Mouse (Mus musculus): ENCODE measurements at regions not wholly inside any gene's neighbourhood (a gene's known extent, or its start where the extent isn't known, plus 50 kb on each side); places are given as distances from the start of the nearest gene placed in this dataset.

DNA sequence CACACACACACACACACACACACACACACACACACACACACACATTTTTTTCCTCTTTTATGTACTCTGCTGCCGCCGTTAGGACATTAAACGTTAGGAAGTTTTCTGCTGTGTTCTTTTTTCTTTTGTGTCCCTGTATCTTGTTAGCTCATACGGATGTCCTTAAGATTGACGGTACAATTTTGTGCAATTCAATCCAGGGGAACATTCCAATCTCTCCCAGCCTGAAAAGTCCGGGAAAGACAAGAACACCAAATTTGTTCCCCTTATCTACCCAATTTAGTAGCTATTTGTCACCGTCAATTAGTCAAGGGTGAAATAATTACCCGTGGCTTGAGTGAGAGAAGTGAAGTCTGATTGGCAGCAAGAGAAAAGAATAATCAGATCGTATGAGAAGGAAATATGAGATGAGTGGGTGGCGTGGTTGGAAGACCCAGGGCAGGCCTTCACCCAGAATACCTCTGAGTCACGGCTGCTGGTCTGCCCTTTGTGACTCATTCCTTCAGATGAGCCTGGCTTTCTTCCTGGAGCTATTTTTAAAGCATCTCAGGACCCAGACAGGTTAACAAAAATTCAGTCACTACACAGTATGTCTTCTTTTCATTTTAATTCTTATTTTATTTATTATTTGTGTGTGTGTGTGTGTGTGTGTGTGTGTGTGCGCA lies 318.4 kb downstream of the Insig2 start:
- H3K4me3 ChIP-seq (replicated peaks; ENCODE audit: low read depth, low read length): no peak overlapping the region
- ATAC-seq (ENCODE audit: low FRiP score, low TSS enrichment): no peak
- 48% methylated on average over 12 of the region's 12 CpGs for WGBS
- no peaks in the 10 kb centered on the region for H3K4me1 ChIP-seq (ENCODE audit: control insufficient read depth, insufficient read depth, low read length)
- H3K4me2 ChIP-seq (ENCODE audit: low read length): no peak overlapping the region
- H3K9me3 ChIP-seq (ENCODE audit: control insufficient read depth, low read length): 0 out of 2 replicates have a peak, but pooled peaks cover under 1% of the 10 kb centered on the region
- no peaks in the 10 kb centered on the region for H3K36me3 ChIP-seq (ENCODE audit: control insufficient read depth, insufficient read depth, low read length)
- peak; percentile 12 for DNase-seq
- H3K9ac ChIP-seq (replicated peaks; ENCODE audit: low read length): no peak overlapping the region
- H3K27ac ChIP-seq (replicated peaks; ENCODE audit: low read depth, low read length): no peak overlapping the region
- H3K27me3 ChIP-seq (ENCODE audit: control insufficient read depth, insufficient read depth, low read length): no peaks in the 10 kb centered on the region

DNA sequence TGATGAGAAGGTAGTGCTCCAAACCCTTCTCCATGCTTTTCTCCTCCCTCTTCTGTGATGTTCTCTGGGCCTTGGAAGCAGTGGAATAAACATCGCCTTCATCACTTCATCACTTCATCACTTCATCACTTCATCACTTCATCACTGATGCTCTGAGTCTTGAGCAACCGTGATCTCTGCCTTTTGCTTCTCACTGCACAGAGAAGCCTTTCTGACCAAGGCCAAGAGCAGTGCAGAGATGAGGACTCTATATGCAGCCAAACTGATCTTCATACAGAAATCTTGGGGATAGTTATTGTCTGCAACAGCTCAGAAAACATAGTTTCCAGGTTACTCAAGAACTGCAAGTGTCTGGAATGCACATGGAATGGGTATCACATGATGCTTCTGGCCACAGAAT lies 303.0 kb downstream of the Insig2 start:
- WGBS: 97% methylated on average over 2 of the region's 2 CpGs
- Histone ChIP-seq H3K9me3 (ENCODE audit: control insufficient read depth, low read length) (no peaks in the 10 kb centered on the region), H3K4me2 (ENCODE audit: low read length) (no peak overlapping the region), H3K4me1 (ENCODE audit: control insufficient read depth, insufficient read depth, low read length) (no peaks in the 10 kb centered on the region), H3K9ac (replicated peaks; ENCODE audit: low read length) (no peak overlapping the region), H3K27me3 (ENCODE audit: control insufficient read depth, insufficient read depth, low read length) (no peaks in the 10 kb centered on the region), H3K36me3 (ENCODE audit: control insufficient read depth, insufficient read depth, low read length) (no peaks in the 10 kb centered on the region), H3K4me3 (replicated peaks; ENCODE audit: low read depth, low read length) (no peak overlapping the region), H3K27ac (replicated peaks; ENCODE audit: low read depth, low read length) (no peak overlapping the region)
- no peak for ATAC-seq (ENCODE audit: low FRiP score, low TSS enrichment)
- DNase-seq: no peak

GRCm38 (mm10) chr1:121034761-121035393 lies 297.5 kb downstream of the Insig2 start:
- Histone ChIP-seq H3K4me2 (ENCODE audit: low read length) (no peak overlapping the region), H3K9ac (replicated peaks; ENCODE audit: low read length) (no peak overlapping the region), H3K27me3 (ENCODE audit: control insufficient read depth, insufficient read depth, low read length) (no peaks in the 10 kb centered on the region), H3K9me3 (ENCODE audit: control insufficient read depth, low read length) (no peaks in the 10 kb centered on the region), H3K4me3 (replicated peaks; ENCODE audit: low read depth, low read length) (no peak overlapping the region), H3K4me1 (ENCODE audit: control insufficient read depth, insufficient read depth, low read length) (no peaks in the 10 kb centered on the region), H3K36me3 (ENCODE audit: control insufficient read depth, insufficient read depth, low read length) (no peaks in the 10 kb centered on the region), H3K27ac (replicated peaks; ENCODE audit: low read depth, low read length) (no peak overlapping the region)
- no peak for DNase-seq
- WGBS: 93% methylated on average over 10 of the region's 10 CpGs
- no peak for ATAC-seq (ENCODE audit: low FRiP score, low TSS enrichment)

DNA sequence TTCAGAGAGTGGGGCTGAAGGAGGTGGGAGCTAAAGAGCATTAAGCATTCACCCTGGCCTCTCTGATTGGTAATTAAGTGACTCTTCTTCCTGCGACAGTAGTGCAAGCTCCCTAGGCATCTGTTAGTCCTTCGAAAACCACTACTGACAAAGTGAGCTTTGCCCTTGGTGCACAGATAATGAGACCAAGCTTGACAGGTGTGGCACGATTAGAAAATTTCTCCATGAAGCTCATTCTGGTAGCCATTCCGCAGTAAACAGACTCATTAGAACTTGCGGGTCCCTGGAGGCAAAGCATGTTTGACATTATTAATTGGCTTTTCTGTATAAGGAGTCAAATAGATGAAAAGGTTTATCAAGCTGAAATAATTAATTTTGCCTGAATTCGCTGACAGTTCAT lies 285.8 kb downstream of the Insig2 start:
- no peak overlapping the region for H3K27ac ChIP-seq (replicated peaks; ENCODE audit: low read depth, low read length)
- 58% methylated on average over 6 of the region's 6 CpGs for WGBS
- peaks cover 6% of the 10 kb centered on the region for H3K4me1 ChIP-seq (ENCODE audit: control insufficient read depth, insufficient read depth, low read length)
- no peak overlapping the region for H3K4me3 ChIP-seq (replicated peaks; ENCODE audit: low read depth, low read length)
- no peak overlapping the region for H3K4me2 ChIP-seq (ENCODE audit: low read length)
- no peak for ATAC-seq (ENCODE audit: low FRiP score, low TSS enrichment)
- DNase-seq: peak; percentile 40
- H3K27me3 ChIP-seq (ENCODE audit: control insufficient read depth, insufficient read depth, low read length): peaks cover 9% of the 10 kb centered on the region; the same call in 1 of the 2 replicates
- H3K9me3 ChIP-seq (ENCODE audit: control insufficient read depth, low read length): no peaks in the 10 kb centered on the region
- H3K36me3 ChIP-seq (ENCODE audit: control insufficient read depth, insufficient read depth, low read length): no peaks in the 10 kb centered on the region
- H3K9ac ChIP-seq (replicated peaks; ENCODE audit: low read length): no peak overlapping the region

- Histone ChIP-seq H3K4me3 (replicated peaks; ENCODE audit: low read depth, low read length) (no peak overlapping the region), H3K9me3 (ENCODE audit: control insufficient read depth, low read length) (no peaks in the 10 kb centered on the region), H3K27me3 (ENCODE audit: control insufficient read depth, insufficient read depth, low read length) (peaks cover 9% of the 10 kb centered on the region; the same call in 1 of the 2 replicates), H3K4me2 (ENCODE audit: low read length) (no peak overlapping the region), H3K27ac (replicated peaks; ENCODE audit: low read depth, low read length) (no peak overlapping the region), H3K4me1 (ENCODE audit: control insufficient read depth, insufficient read depth, low read length) (peaks cover 6% of the 10 kb centered on the region), H3K9ac (replicated peaks; ENCODE audit: low read length) (no peak overlapping the region), H3K36me3 (ENCODE audit: control insufficient read depth, insufficient read depth, low read length) (no peaks in the 10 kb centered on the region)
- no peak for ATAC-seq (ENCODE audit: low FRiP score, low TSS enrichment)
- peak; percentile 13 for DNase-seq
- 73% methylated on average over 2 of the region's 2 CpGs for WGBS
Measured at GRCm38 (mm10) chr1:121047406-121047805, 285.0 kb downstream of the Insig2 start.

DNA sequence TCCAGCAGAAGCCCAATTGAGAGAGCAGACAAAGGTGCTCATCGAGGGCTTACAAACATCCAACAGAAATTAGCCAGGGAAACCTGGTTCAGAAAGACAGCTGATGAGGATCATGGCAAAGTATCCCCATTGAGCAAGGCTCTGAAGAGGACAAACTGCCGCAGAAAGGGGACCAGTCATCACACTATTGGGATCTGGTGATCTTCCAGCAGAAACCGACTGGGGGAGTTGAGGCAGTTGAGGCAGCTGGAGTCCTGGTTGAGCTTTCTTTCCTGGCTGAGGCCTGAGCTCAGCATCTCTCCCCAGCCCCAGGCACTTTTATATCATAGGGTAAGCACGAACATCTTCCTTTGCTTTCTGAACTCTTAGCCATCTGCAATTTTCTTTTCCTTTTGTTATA lies 282.7 kb downstream of the Insig2 start:
- no peak overlapping the region for H3K27ac ChIP-seq (replicated peaks; ENCODE audit: low read depth, low read length)
- no peaks in the 10 kb centered on the region for H3K9me3 ChIP-seq (ENCODE audit: control insufficient read depth, low read length)
- no peaks in the 10 kb centered on the region for H3K36me3 ChIP-seq (ENCODE audit: control insufficient read depth, insufficient read depth, low read length)
- no peak overlapping the region for H3K4me2 ChIP-seq (ENCODE audit: low read length)
- no peak overlapping the region for H3K4me3 ChIP-seq (replicated peaks; ENCODE audit: low read depth, low read length)
- H3K27me3 ChIP-seq (ENCODE audit: control insufficient read depth, insufficient read depth, low read length): peaks cover 9% of the 10 kb centered on the region; the same call in 1 of the 2 replicates
- H3K9ac ChIP-seq (replicated peaks; ENCODE audit: low read length): no peak overlapping the region
- 90% methylated on average over 4 of the region's 4 CpGs for WGBS
- H3K4me1 ChIP-seq (ENCODE audit: control insufficient read depth, insufficient read depth, low read length): peaks cover 6% of the 10 kb centered on the region
- DNase-seq (no peak), ATAC-seq (ENCODE audit: low FRiP score, low TSS enrichment) (no peak)

- Histone ChIP-seq H3K9me3 (ENCODE audit: control insufficient read depth, low read length) (no peaks in the 10 kb centered on the region), H3K27ac (replicated peaks; ENCODE audit: low read depth, low read length) (no peak overlapping the region), H3K36me3 (ENCODE audit: control insufficient read depth, insufficient read depth, low read length) (no peaks in the 10 kb centered on the region), H3K4me2 (ENCODE audit: low read length) (no peak overlapping the region), H3K9ac (replicated peaks; ENCODE audit: low read length) (no peak overlapping the region), H3K4me1 (ENCODE audit: control insufficient read depth, insufficient read depth, low read length) (peaks cover 6% of the 10 kb centered on the region), H3K4me3 (replicated peaks; ENCODE audit: low read depth, low read length) (no peak overlapping the region), H3K27me3 (ENCODE audit: control insufficient read depth, insufficient read depth, low read length) (peaks cover 9% of the 10 kb centered on the region; the same call in 1 of the 2 replicates)
- DNase-seq: peak; percentile 68
- peak; percentile 69 for ATAC-seq (ENCODE audit: low FRiP score, low TSS enrichment)
- 9% methylated on average over 12 of the region's 12 CpGs for whole genome bisulfite sequencing
Measured at GRCm38 (mm10) chr1:121050695-121051495, 281.5 kb downstream of the Insig2 start.

DNA sequence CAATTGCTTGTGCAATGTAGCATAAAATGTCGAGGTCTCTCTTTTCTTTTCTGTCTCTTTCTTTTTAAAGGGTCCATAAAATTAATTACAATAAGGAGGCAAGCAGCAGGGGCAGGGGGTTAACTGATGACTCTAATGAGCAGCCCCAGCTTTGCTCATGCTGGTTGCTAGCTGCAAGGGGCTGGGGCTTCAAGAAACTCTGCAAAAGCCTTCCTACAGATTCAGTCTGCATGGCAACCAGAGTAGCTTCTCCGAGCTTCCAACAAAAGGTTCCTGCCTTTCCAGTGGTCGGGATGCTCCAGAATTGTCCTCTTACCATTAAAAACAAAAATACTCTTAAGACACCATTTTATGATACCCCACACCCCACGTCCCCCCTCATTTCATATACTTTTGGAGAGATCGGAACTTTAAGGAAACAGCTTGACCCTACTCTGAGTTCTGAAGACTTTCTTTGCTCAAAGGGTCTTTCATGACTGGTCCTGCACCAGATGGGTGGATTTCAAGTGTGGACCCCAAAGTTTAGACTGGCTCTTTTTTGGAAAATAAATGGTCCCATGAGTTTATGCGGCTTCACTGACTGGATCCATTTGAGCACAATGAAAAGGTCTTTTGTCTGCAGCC lies 280.8 kb downstream of the Insig2 start:
- no peaks in the 10 kb centered on the region for H3K9me3 ChIP-seq (ENCODE audit: control insufficient read depth, low read length)
- no peak overlapping the region for H3K9ac ChIP-seq (replicated peaks; ENCODE audit: low read length)
- no peak overlapping the region for H3K4me2 ChIP-seq (ENCODE audit: low read length)
- DNase-seq (peak; percentile 45), ATAC-seq (ENCODE audit: low FRiP score, low TSS enrichment) (0 out of 2 replicates have a peak, but pooled peaks have one; percentile 35)
- H3K27me3 ChIP-seq (ENCODE audit: control insufficient read depth, insufficient read depth, low read length): peaks cover 9% of the 10 kb centered on the region; the same call in 1 of the 2 replicates
- H3K36me3 ChIP-seq (ENCODE audit: control insufficient read depth, insufficient read depth, low read length): no peaks in the 10 kb centered on the region
- 25% methylated on average over 6 of the region's 6 CpGs for WGBS
- H3K4me1 ChIP-seq (ENCODE audit: control insufficient read depth, insufficient read depth, low read length): peaks cover 6% of the 10 kb centered on the region
- H3K27ac ChIP-seq (replicated peaks; ENCODE audit: low read depth, low read length): no peak overlapping the region
- no peak overlapping the region for H3K4me3 ChIP-seq (replicated peaks; ENCODE audit: low read depth, low read length)

All from midbrain, embryonic 14.5 days (tissue).